Mouse (Mus musculus) heart, postnatal 36 days (tissue): Measurements from ENCODE around the gene Sgcb. TPM values are rescaled to one million over a fixed set of nuclear protein-coding genes. Genes with fewer than 3 reads are reported as not detected.
"Not testable (repeated sequence)": the region's sequence is repeated elsewhere in the genome, so short reads cannot be mapped to it uniquely, and the experiment has no call there.

Experiments
- DNase-seq, 2 experiments: peaks; one replicate each; pipeline ENCODE4 v3.0.0; 2021 to 2022
- intact Hi-C: fragments of 180-260 bp; cut with DNase I; formaldehyde crosslinking; loops from one replicate; pipeline ENCODE4 v1.15.1; 2025
- total RNA-seq, 2 experiments: library from RNA; stranded (reverse); gene quantifications; 2 replicates each; pipeline ENCODE4 v1.2.3; 2021

Sgcb gene
- total RNA-seq, 2 experiments from 2014 or later, result 97.5 to 103 TPM

- intact Hi-C loops, result no loop called here
- DNase-seq, result no peak
These were observed 62.1 kb downstream of the Sgcb start for GRCm38 (mm10) chr5:73585212-73586115.

GRCm38 (mm10) chr5:73584011-73584410 lies 63.6 kb downstream of the Sgcb start:
- DNase-seq, intact Hi-C loops: not testable (repeated sequence)

Other genes starting within 250 kb of the Sgcb start
- not detected for gene Cwh43, start 241.7 kb downstream of the Sgcb start, total RNA-seq
- 10 to 100 TPM; 14.7 to 18.2 TPM for gene Dcun1d4, start 166.8 kb downstream of the Sgcb start, total RNA-seq
- not detected for gene Lrrc66, start 15.3 kb downstream of the Sgcb start, total RNA-seq
- gene Spata18, start 3.6 kb upstream of the Sgcb start, total RNA-seq, result under 1 TPM; 0.27 to 0.28 TPM